Mouse (Mus musculus): ENCODE data around the gene Grap2. TPM values are rescaled to one million over a fixed set of nuclear protein-coding genes. Genes with fewer than 3 reads are reported as not detected.

Grap2 gene
- polyA plus RNA-seq, 1 experiment from 2014 or later, result 0.86 TPM

- ATAC-seq, result no peak
- no peaks in the 10 kb centered on the region for H3K27me3 ChIP-seq (replicated peaks; ENCODE audit: control insufficient read depth, insufficient read depth, low read length)
- WGBS, result 56% methylated on average over 5 of the region's 5 CpGs
- no peak overlapping the region for H3K9ac ChIP-seq (ENCODE audit: low read depth, low read length)
- H3K9me3 ChIP-seq (ENCODE audit: control insufficient read depth, low read length), result no peaks in the 10 kb centered on the region
- no peak overlapping the region for H3K4me3 ChIP-seq (ENCODE audit: low read length)
- no peak overlapping the region for H3K4me2 ChIP-seq (ENCODE audit: low read depth, low read length)
- no peaks in the 10 kb centered on the region for H3K36me3 ChIP-seq (ENCODE audit: control insufficient read depth, insufficient read depth, low read length)
- no peak overlapping the region for H3K27ac ChIP-seq (ENCODE audit: low read length)
- peaks cover 4% of the 10 kb centered on the region; the same call in 1 of the 2 replicates for H3K4me1 ChIP-seq (ENCODE audit: control insufficient read depth, insufficient read depth, low read length)
These were observed 41.5 kb downstream of the Grap2 start for GRCm38 (mm10) chr15:80613904-80614303.

- no peak overlapping the region for H3K9ac ChIP-seq (ENCODE audit: low read depth, low read length)
- H3K4me2 ChIP-seq (ENCODE audit: low read depth, low read length), result no peak overlapping the region
- H3K9me3 ChIP-seq (ENCODE audit: control insufficient read depth, low read length), result no peaks in the 10 kb centered on the region
- no peaks in the 10 kb centered on the region for H3K36me3 ChIP-seq (ENCODE audit: control insufficient read depth, insufficient read depth, low read length)
- H3K27ac ChIP-seq (ENCODE audit: low read length), result no peak overlapping the region
- no peak for ATAC-seq
- H3K4me1 ChIP-seq (ENCODE audit: control insufficient read depth, insufficient read depth, low read length), result peaks cover 4% of the 10 kb centered on the region; the same call in 1 of the 2 replicates
- no peaks in the 10 kb centered on the region for H3K27me3 ChIP-seq (replicated peaks; ENCODE audit: control insufficient read depth, insufficient read depth, low read length)
- 68% methylated on average over 18 of the region's 18 CpGs for WGBS
- H3K4me3 ChIP-seq (ENCODE audit: low read length), result no peak overlapping the region
These were observed 42.3 kb downstream of the Grap2 start for GRCm38 (mm10) chr15:80614500-80615289.

- 26% methylated on average over 2 of the region's 2 CpGs for WGBS
These were observed 42.8 kb downstream of the Grap2 start for GRCm38 (mm10) chr15:80615290-80615570.

GRCm38 (mm10) chr15:80615636-80616383 is 43.4 kb downstream of the Grap2 start:
- H3K27me3 ChIP-seq (replicated peaks; ENCODE audit: control insufficient read depth, insufficient read depth, low read length), result no peaks in the 10 kb centered on the region
- H3K27ac ChIP-seq (ENCODE audit: low read length), result no peak overlapping the region
- 11% methylated on average over 16 of the region's 17 CpGs for whole genome bisulfite sequencing
- no peak overlapping the region for H3K4me2 ChIP-seq (ENCODE audit: low read depth, low read length)
- no peak overlapping the region for H3K9ac ChIP-seq (ENCODE audit: low read depth, low read length)
- no peak for ATAC-seq
- H3K36me3 ChIP-seq (ENCODE audit: control insufficient read depth, insufficient read depth, low read length), result no peaks in the 10 kb centered on the region
- no peaks in the 10 kb centered on the region for H3K9me3 ChIP-seq (ENCODE audit: control insufficient read depth, low read length)
- H3K4me3 ChIP-seq (ENCODE audit: low read length), result no peak overlapping the region
- peaks cover 4% of the 10 kb centered on the region; the same call in 1 of the 2 replicates for H3K4me1 ChIP-seq (ENCODE audit: control insufficient read depth, insufficient read depth, low read length)

More at GRCm38 (mm10) chr15:80615290-80615570, 42.8 kb downstream of the Grap2 start:
- H3K9ac ChIP-seq (ENCODE audit: low read depth, low read length), result no peak overlapping the region
- H3K27me3 ChIP-seq (replicated peaks; ENCODE audit: control insufficient read depth, insufficient read depth, low read length), result no peaks in the 10 kb centered on the region
- peaks cover 4% of the 10 kb centered on the region; the same call in 1 of the 2 replicates for H3K4me1 ChIP-seq (ENCODE audit: control insufficient read depth, insufficient read depth, low read length)
- no peaks in the 10 kb centered on the region for H3K36me3 ChIP-seq (ENCODE audit: control insufficient read depth, insufficient read depth, low read length)
- no peak overlapping the region for H3K27ac ChIP-seq (ENCODE audit: low read length)
- ATAC-seq, result no peak
- no peak overlapping the region for H3K4me3 ChIP-seq (ENCODE audit: low read length)
- no peak overlapping the region for H3K4me2 ChIP-seq (ENCODE audit: low read depth, low read length)
- H3K9me3 ChIP-seq (ENCODE audit: control insufficient read depth, low read length), result no peaks in the 10 kb centered on the region

- no peak overlapping the region for H3K4me3 ChIP-seq (ENCODE audit: low read length)
- H3K36me3 ChIP-seq (ENCODE audit: control insufficient read depth, insufficient read depth, low read length), result no peaks in the 10 kb centered on the region
- no peak for ATAC-seq
- 47% methylated on average over 2 of the region's 2 CpGs for WGBS
- no peaks in the 10 kb centered on the region for H3K27me3 ChIP-seq (replicated peaks; ENCODE audit: control insufficient read depth, insufficient read depth, low read length)
- H3K9ac ChIP-seq (ENCODE audit: low read depth, low read length), result no peak overlapping the region
- no peak overlapping the region for H3K27ac ChIP-seq (ENCODE audit: low read length)
- H3K4me1 ChIP-seq (ENCODE audit: control insufficient read depth, insufficient read depth, low read length), result peaks cover 4% of the 10 kb centered on the region; the same call in 1 of the 2 replicates
- no peaks in the 10 kb centered on the region for H3K9me3 ChIP-seq (ENCODE audit: control insufficient read depth, low read length)
- no peak overlapping the region for H3K4me2 ChIP-seq (ENCODE audit: low read depth, low read length)
These were observed 45.4 kb downstream of the Grap2 start for GRCm38 (mm10) chr15:80617839-80618238.

- no peak for ATAC-seq
- H3K9me3 ChIP-seq (ENCODE audit: control insufficient read depth, low read length), result no peaks in the 10 kb centered on the region
- no peak overlapping the region for H3K4me3 ChIP-seq (ENCODE audit: low read length)
- H3K4me1 ChIP-seq (ENCODE audit: control insufficient read depth, insufficient read depth, low read length), result peaks cover 4% of the 10 kb centered on the region; the same call in 1 of the 2 replicates
- H3K4me2 ChIP-seq (ENCODE audit: low read depth, low read length), result no peak overlapping the region
- H3K9ac ChIP-seq (ENCODE audit: low read depth, low read length), result no peak overlapping the region
- H3K27me3 ChIP-seq (replicated peaks; ENCODE audit: control insufficient read depth, insufficient read depth, low read length), result no peaks in the 10 kb centered on the region
- 81% methylated on average over 5 of the region's 5 CpGs for WGBS
- no peaks in the 10 kb centered on the region for H3K36me3 ChIP-seq (ENCODE audit: control insufficient read depth, insufficient read depth, low read length)
- H3K27ac ChIP-seq (ENCODE audit: low read length), result no peak overlapping the region
These were observed 46.8 kb downstream of the Grap2 start for GRCm38 (mm10) chr15:80619166-80619565.

- no peak overlapping the region for H3K27ac ChIP-seq (ENCODE audit: low read length)
- H3K9ac ChIP-seq (ENCODE audit: low read depth, low read length), result no peak overlapping the region
- no peaks in the 10 kb centered on the region for H3K36me3 ChIP-seq (ENCODE audit: control insufficient read depth, insufficient read depth, low read length)
- H3K4me3 ChIP-seq (ENCODE audit: low read length), result no peak overlapping the region
- H3K9me3 ChIP-seq (ENCODE audit: control insufficient read depth, low read length), result no peaks in the 10 kb centered on the region
- no peak overlapping the region for H3K4me2 ChIP-seq (ENCODE audit: low read depth, low read length)
- ATAC-seq, result no peak
- peaks cover 4% of the 10 kb centered on the region; the same call in 1 of the 2 replicates for H3K4me1 ChIP-seq (ENCODE audit: control insufficient read depth, insufficient read depth, low read length)
- WGBS, result 76% methylated on average over 4 of the region's 4 CpGs
- H3K27me3 ChIP-seq (replicated peaks; ENCODE audit: control insufficient read depth, insufficient read depth, low read length), result no peaks in the 10 kb centered on the region
These were observed 47.4 kb downstream of the Grap2 start for GRCm38 (mm10) chr15:80619786-80620185.

- 72% methylated on average over 8 of the region's 8 CpGs for WGBS
- no peaks in the 10 kb centered on the region for H3K36me3 ChIP-seq (ENCODE audit: control insufficient read depth, insufficient read depth, low read length)
- H3K4me3 ChIP-seq (ENCODE audit: low read length), result no peak overlapping the region
- no peaks in the 10 kb centered on the region for H3K27me3 ChIP-seq (replicated peaks; ENCODE audit: control insufficient read depth, insufficient read depth, low read length)
- no peak overlapping the region for H3K4me2 ChIP-seq (ENCODE audit: low read depth, low read length)
- H3K9me3 ChIP-seq (ENCODE audit: control insufficient read depth, low read length), result no peaks in the 10 kb centered on the region
- ATAC-seq, result no peak
- no peak overlapping the region for H3K27ac ChIP-seq (ENCODE audit: low read length)
- no peak overlapping the region for H3K9ac ChIP-seq (ENCODE audit: low read depth, low read length)
- H3K4me1 ChIP-seq (ENCODE audit: control insufficient read depth, insufficient read depth, low read length), result peaks cover 4% of the 10 kb centered on the region; the same call in 1 of the 2 replicates
These were observed 48.0 kb downstream of the Grap2 start for GRCm38 (mm10) chr15:80620371-80620770.

- 54% methylated on average over 8 of the region's 8 CpGs for WGBS
- Histone ChIP-seq H3K4me1 (ENCODE audit: control insufficient read depth, insufficient read depth, low read length) (no peaks in the 10 kb centered on the region), H3K36me3 (ENCODE audit: control insufficient read depth, insufficient read depth, low read length) (no peaks in the 10 kb centered on the region), H3K27ac (ENCODE audit: low read length) (no peak overlapping the region), H3K27me3 (replicated peaks; ENCODE audit: control insufficient read depth, insufficient read depth, low read length) (no peaks in the 10 kb centered on the region), H3K4me2 (ENCODE audit: low read depth, low read length) (no peak overlapping the region), H3K4me3 (ENCODE audit: low read length) (no peak overlapping the region), H3K9ac (ENCODE audit: low read depth, low read length) (no peak overlapping the region), H3K9me3 (ENCODE audit: control insufficient read depth, low read length) (no peaks in the 10 kb centered on the region)
- peak; percentile 65; the same call in 1 of the 2 replicates for ATAC-seq
These were observed 50.9 kb downstream of the Grap2 start for GRCm38 (mm10) chr15:80623171-80623837.

All from intestine, embryonic 16.5 days (tissue).